Mouse (Mus musculus) thymus, postnatal 4 days (tissue): ENCODE measurements around the gene Trmt11.
A peak's percentile ranks its signal among the peaks of the same experiment; 100 is the strongest.
"Not testable (repeated sequence)": the region's sequence is repeated elsewhere in the genome, so short reads cannot be mapped to it uniquely, and the experiment has no call there.

Experiments used
- DNase-seq: peaks from one replicate; pipeline ENCODE4 v3.0.0; 2021

Gene Trmt11

GRCm38 (mm10) chr10:30600542-30600966 is at the start of gene Trmt11:
Gene Trmt11, minus strand, starts transcription at chr10:30600749.
- peak; percentile 89 for DNase-seq

- no peak for DNase-seq
Observed at GRCm38 (mm10) chr10:30647681-30648080, 47.1 kb upstream of the Trmt11 start.

GRCm38 (mm10) chr10:30638216-30638615 is 37.7 kb upstream of the Trmt11 start:
- DNase-seq = no peak

GRCm38 (mm10) chr10:30636474-30637154 is 36.1 kb upstream of the Trmt11 start:
- DNase-seq = not testable (repeated sequence)

- DNase-seq = no peak
Observed at GRCm38 (mm10) chr10:30632718-30633117, 32.2 kb upstream of the Trmt11 start.

GRCm38 (mm10) chr10:30629977-30630376 is 29.4 kb upstream of the Trmt11 start:
- DNase-seq = no peak

- DNase-seq = no peak
Observed at GRCm38 (mm10) chr10:30629513-30629912, 29.0 kb upstream of the Trmt11 start, which contains the start of gene Hint3. Gene Hint3, minus strand, starts transcription at chr10:30629632.

- DNase-seq = not testable (repeated sequence)
Observed at GRCm38 (mm10) chr10:30628444-30628843, 27.9 kb upstream of the Trmt11 start.

GRCm38 (mm10) chr10:30627548-30627947 is 27.0 kb upstream of the Trmt11 start:
- no peak for DNase-seq

- DNase-seq = no peak
Observed at GRCm38 (mm10) chr10:30624161-30625019, 23.8 kb upstream of the Trmt11 start.

- no peak for DNase-seq
Observed at GRCm38 (mm10) chr10:30622928-30623327, 22.4 kb upstream of the Trmt11 start.

GRCm38 (mm10) chr10:30618918-30619210 is 18.3 kb upstream of the Trmt11 start:
- no peak for DNase-seq

GRCm38 (mm10) chr10:30618091-30618917 is 17.8 kb upstream of the Trmt11 start:
- peak; percentile 98 for DNase-seq

GRCm38 (mm10) chr10:30613039-30613438 is 12.5 kb upstream of the Trmt11 start:
- DNase-seq = no peak

- DNase-seq = no peak
Observed at GRCm38 (mm10) chr10:30609614-30610013, 9.1 kb upstream of the Trmt11 start.

GRCm38 (mm10) chr10:30608109-30608508 is 7.6 kb upstream of the Trmt11 start:
- DNase-seq = no peak

- no peak for DNase-seq
Observed at GRCm38 (mm10) chr10:30600094-30600534, 435 bp downstream of the Trmt11 start.

GRCm38 (mm10) chr10:30587037-30587436 is 13.5 kb downstream of the Trmt11 start:
- no peak for DNase-seq

GRCm38 (mm10) chr10:30585691-30586090 is 14.9 kb downstream of the Trmt11 start:
- DNase-seq = no peak

- DNase-seq = no peak
Observed at GRCm38 (mm10) chr10:30577670-30578280, 22.8 kb downstream of the Trmt11 start.

GRCm38 (mm10) chr10:30566364-30566763 is 34.2 kb downstream of the Trmt11 start:
- no peak for DNase-seq

GRCm38 (mm10) chr10:30564651-30565050 is 35.9 kb downstream of the Trmt11 start:
- DNase-seq = no peak
